Mouse (Mus musculus) myocyte (in vitro differentiated cells): ENCODE measurements around the gene Rtl10. TPM values are rescaled to one million over a fixed set of nuclear protein-coding genes. Genes with fewer than 3 reads are reported as not detected.

Source experiments
- H3K27me3 ChIP-seq: one replicate; pipeline ENCODE4 v1.6.1; 2011; ENCODE audit not compliant: control insufficient read depth, insufficient read depth, insufficient read length
- H3K36me3 ChIP-seq: one replicate; pipeline ENCODE4 v1.6.1; 2011; ENCODE audit not compliant: control insufficient read depth, insufficient read depth
- H3K4me2 ChIP-seq: one replicate; pipeline ENCODE4 v1.6.1; 2011; ENCODE audit warnings: low read depth, control low read depth
- H3K4me3 ChIP-seq: one replicate; pipeline ENCODE4 v1.5.1; 2011; ENCODE audit warnings: mild to moderate bottlenecking, control low read depth, moderate library complexity
- H3K79me2 ChIP-seq: one replicate; pipeline ENCODE4 v1.6.1; 2011; ENCODE audit not compliant: control insufficient read depth, insufficient read depth
- H3ac ChIP-seq: one replicate; pipeline ENCODE4 v1.6.1; 2011; ENCODE audit not compliant: control insufficient read depth, insufficient read length
- CEBPB ChIP-seq: IDR thresholded peaks from 2 replicates; pipeline ENCODE4 v1.6.1; 2011; ENCODE audit warnings: mild to moderate bottlenecking, moderate library complexity; ENCODE audit not compliant: poor library complexity, insufficient read depth, severe bottlenecking
- E2F4 ChIP-seq: IDR thresholded peaks from one replicate; pipeline ENCODE4 v1.6.1; 2011; ENCODE audit warnings: mild to moderate bottlenecking, control low read depth, moderate library complexity; ENCODE audit not compliant: insufficient read depth
- MAX ChIP-seq: IDR thresholded peaks from one replicate; pipeline ENCODE4 v1.6.1; 2011; ENCODE audit warnings: low read depth, mild to moderate bottlenecking, control low read depth
- MYOD1 ChIP-seq, 3 experiments: IDR thresholded peaks; one replicate each; pipeline ENCODE4 v1.6.1; 2011; ENCODE audit warnings: control low read depth in 2 of 3, low read depth in 2 of 3, mild to moderate bottlenecking in 2 of 3, moderate library complexity in 1 of 3; ENCODE audit not compliant: insufficient read length in 2 of 3, control insufficient read depth in 1 of 3
- MYOG ChIP-seq, 3 experiments: IDR thresholded peaks; one replicate each; pipeline ENCODE4 v1.6.1; 2011; ENCODE audit warnings: control low read depth in 2 of 3, low read depth in 2 of 3, mild to moderate bottlenecking in 2 of 3; ENCODE audit not compliant: insufficient read length in 2 of 3, control insufficient read depth in 1 of 3, insufficient read depth in 1 of 3
- POLR2A ChIP-seq: IDR thresholded peaks from one replicate; pipeline ENCODE4 v1.6.1; 2011; ENCODE audit warnings: low read depth, mild to moderate bottlenecking, control low read depth, moderate library complexity; ENCODE audit not compliant: insufficient read length
- POLR2AphosphoS2 ChIP-seq: IDR thresholded peaks from one replicate; pipeline ENCODE4 v1.6.1; 2011; ENCODE audit warnings: low read depth, control low read depth; ENCODE audit not compliant: insufficient read length
- REST ChIP-seq: IDR thresholded peaks from one replicate; pipeline ENCODE4 v1.6.1; 2011; ENCODE audit warnings: mild to moderate bottlenecking, control low read depth, moderate library complexity; ENCODE audit not compliant: insufficient read depth, insufficient read length
- SRF ChIP-seq: IDR thresholded peaks from one replicate; pipeline ENCODE4 v1.6.1; 2011; ENCODE audit warnings: low read depth; ENCODE audit not compliant: control insufficient read depth, insufficient read length
- TCF12 ChIP-seq: IDR thresholded peaks from one replicate; pipeline ENCODE4 v1.6.1; 2011; ENCODE audit warnings: mild to moderate bottlenecking, control low read depth; ENCODE audit not compliant: poor library complexity, insufficient read depth, severe bottlenecking
- TCF3 ChIP-seq: IDR thresholded peaks from one replicate; pipeline ENCODE4 v1.6.1; 2011; ENCODE audit warnings: low read depth, control low read depth; ENCODE audit not compliant: insufficient read length
- USF1 ChIP-seq: IDR thresholded peaks from one replicate; pipeline ENCODE4 v1.6.1; 2011; ENCODE audit warnings: low read depth, mild to moderate bottlenecking, control low read depth, moderate library complexity
- polyA plus RNA-seq: library from polyadenylated mRNA; unstranded; fragments of >200 nt; fragmentation: generic; extraction: Trizol; gene quantifications from one replicate; pipeline ENCODE4 v1.2.1, GENCODE M21; 2012; ENCODE audit warnings: missing spikeins

Gene Rtl10
- polyA plus RNA-seq, 1 experiment: 2.7 TPM

GRCm38 (mm10) chr16:18486126-18486525, 12.6 kb upstream of the Rtl10 start:
- Histone ChIP-seq H3K27me3 (no peaks in the 10 kb centered on the region), H3ac (no peak overlapping the region), H3K36me3 (no peaks in the 10 kb centered on the region), H3K4me2 (no peak overlapping the region), H3K79me2 (no peaks in the 10 kb centered on the region), H3K4me3 (no peak overlapping the region)
- TF ChIP-seq E2F4 (no peak), TCF3 (no peak), CEBPB (no peak), POLR2A (no peak), MYOD1 (IDR thresholded peaks at IDR 0.05; ENCODE audit: control insufficient read depth in 1 of 3, insufficient read length in 2 of 3, low read depth in 2 of 3) (no peak), POLR2AphosphoS2 (no peak), REST (no peak)

GRCm38 (mm10) chr16:18490281-18490680, 8.4 kb upstream of the Rtl10 start:
- Histone ChIP-seq H3K36me3 (no peaks in the 10 kb centered on the region), H3K27me3 (no peaks in the 10 kb centered on the region), H3K4me3 (no peak overlapping the region), H3ac (no peak overlapping the region), H3K79me2 (no peaks in the 10 kb centered on the region), H3K4me2 (no peak overlapping the region)
- TF ChIP-seq E2F4 (no peak), CEBPB (no peak), MAX (no peak), MYOD1 (IDR thresholded peaks at IDR 0.05; ENCODE audit: control insufficient read depth in 1 of 3, insufficient read length in 2 of 3, low read depth in 2 of 3) (no peak), TCF12 (no peak), POLR2AphosphoS2 (no peak), MYOG (IDR thresholded peaks at IDR 0.05; ENCODE audit: control insufficient read depth in 1 of 3, insufficient read depth in 1 of 3, insufficient read length in 2 of 3, low read depth in 2 of 3) (no peak), TCF3 (no peak), SRF (no peak), USF1 (no peak)

- H3K79me2 ChIP-seq: no peaks in the 10 kb centered on the region
- no peak overlapping the region for H3ac ChIP-seq
- H3K4me2 ChIP-seq: no peak overlapping the region
- no peak for TF ChIP-seq MYOG (IDR thresholded peaks at IDR 0.05; ENCODE audit: control insufficient read depth in 1 of 3, insufficient read depth in 1 of 3, insufficient read length in 2 of 3, low read depth in 2 of 3)
- TF ChIP-seq USF1: no peak
- TF ChIP-seq TCF3: no peak
- no peak for TF ChIP-seq MYOD1 (IDR thresholded peaks at IDR 0.05; ENCODE audit: control insufficient read depth in 1 of 3, insufficient read length in 2 of 3, low read depth in 2 of 3)
- TF ChIP-seq E2F4: no peak
- H3K36me3 ChIP-seq: no peaks in the 10 kb centered on the region
- no peaks in the 10 kb centered on the region for H3K27me3 ChIP-seq
- H3K4me3 ChIP-seq: no peak overlapping the region
Measured at GRCm38 (mm10) chr16:18490894-18491293, 7.8 kb upstream of the Rtl10 start.

- TF ChIP-seq USF1 (no peak), MYOG (IDR thresholded peaks at IDR 0.05; ENCODE audit: control insufficient read depth in 1 of 3, insufficient read depth in 1 of 3, insufficient read length in 2 of 3, low read depth in 2 of 3) (no peak), SRF (no peak), MYOD1 (IDR thresholded peaks at IDR 0.05; ENCODE audit: control insufficient read depth in 1 of 3, insufficient read length in 2 of 3, low read depth in 2 of 3) (no peak), MAX (no peak), CEBPB (no peak), REST (no peak), POLR2AphosphoS2 (no peak)
Measured at GRCm38 (mm10) chr16:18497865-18498515, 711 bp upstream of the Rtl10 start.

GRCm38 (mm10) chr16:18498996-18499395, 295 bp downstream of the Rtl10 start:
- TF ChIP-seq TCF3 (no peak), USF1 (no peak), E2F4 (no peak), TCF12 (no peak), MAX (no peak), REST (no peak), POLR2AphosphoS2 (no peak), CEBPB (no peak), SRF (no peak), POLR2A (no peak)
- H3K36me3 ChIP-seq: no peaks in the 10 kb centered on the region
- H3K4me3 ChIP-seq: peak overlapping the region; percentile 89
- H3K27me3 ChIP-seq: no peaks in the 10 kb centered on the region
- H3K4me2 ChIP-seq: peak overlapping the region; percentile 85
- peak overlapping the region; percentile 76 for H3ac ChIP-seq
- peaks cover 4% of the 10 kb centered on the region for H3K79me2 ChIP-seq

More at GRCm38 (mm10) chr16:18497865-18498515, 711 bp upstream of the Rtl10 start:
- Histone ChIP-seq H3ac (peak overlapping the region; percentile 76), H3K79me2 (peaks cover 4% of the 10 kb centered on the region), H3K4me2 (peak overlapping the region; percentile 89), H3K36me3 (no peaks in the 10 kb centered on the region), H3K27me3 (no peaks in the 10 kb centered on the region), H3K4me3 (peak overlapping the region; percentile 89)
